Comparison of ENCODE assay signal across 21 mouse cellular contexts in genomic region chr7:89303765-89304164, GRCm38 (mm10).
DNase-seq lines count a peak whose midpoint lies in the region; ATAC-seq and TF ChIP-seq lines count a peak whose summit lies in the region.
"Had no signal": no experiment of that assay in that cellular context is flagged by ENCODE, and none has a peak within 500 bp of the region (broad histone marks: within the 10 kb centered on the region; RNA-seq: fewer than 3 reads in every experiment).

No protein-coding gene starts in this region.

- TF ChIP-seq EP300 in liver, postnatal 0 days (IDR thresholded peaks at IDR 0.05; ENCODE audit: low read depth) = no peak

- TF ChIP-seq POLR2A in liver, adult 2 months (IDR thresholded peaks at IDR 0.05; ENCODE audit: extremely low read depth, insufficient read depth, low read length) = no peak

- ATAC-seq in liver, embryonic 12.5 days = no peak
- peak; percentile 25; the same call in 1 of the 2 replicates for ATAC-seq in liver, postnatal 0 days
- ATAC-seq in liver, embryonic 11.5 days (replicated peaks; ENCODE audit: low FRiP score) = no peak
- ATAC-seq: activated CD4-positive, CD25-positive, alpha-beta regulatory T cell, adult 4 months; CD4-positive, CD25-positive, alpha-beta regulatory T cell, adult 4 months; Patski had no signal

- no peaks in the 10 kb centered on the region for H3K9me3 ChIP-seq in liver, embryonic 12.5 days (replicated peaks)
- H3K9me3 ChIP-seq in liver, postnatal 0 days (ENCODE audit: low read length) = no peaks in the 10 kb centered on the region
- no peaks in the 10 kb centered on the region for H3K9me3 ChIP-seq in liver, embryonic 11.5 days (ENCODE audit: control insufficient read depth, low read length)
- H3K9me3 ChIP-seq: G1E had no signal

- peak; percentile 83 for DNase-seq in liver, adult 2 months (ENCODE audit: extremely low read depth, low read depth, low spot score)
- DNase-seq in liver, postnatal 0 days = no peak
- no peak for DNase-seq in liver, embryonic 11.5 days (ENCODE audit: low spot score)
- peak; percentile 62 for DNase-seq in fat pad, adult 2 months (ENCODE audit: extremely low read depth, low read depth, low spot score)
- DNase-seq in adrenal gland, adult 2 months = no peak
- DNase-seq: adrenal gland, adult 8-10 months; adrenal gland, postnatal 10 days; adrenal gland, postnatal 14 days; adrenal gland, postnatal 25 days; adrenal gland, postnatal 36 days; B cell, adult 2 months; cerebellum, adult 11 months; cerebellum, adult 11-12 months; cerebellum, adult 18-20 months; cerebellum, adult 2 months had no signal

- no peak overlapping the region for H3K27ac ChIP-seq in liver, adult 2 months (replicated peaks; ENCODE audit: insufficient read depth, low read depth, low read length)
- H3K27ac ChIP-seq in liver, embryonic 12.5 days = no peak overlapping the region
- H3K27ac ChIP-seq in liver, postnatal 0 days (ENCODE audit: low read depth) = no peak overlapping the region
- no peak overlapping the region for H3K27ac ChIP-seq in liver, embryonic 11.5 days (ENCODE audit: low read depth, low read length)

- no peak overlapping the region for H3K9ac ChIP-seq in liver, adult 2 months (ENCODE audit: low read depth, low read length)
- no peak overlapping the region for H3K9ac ChIP-seq in liver, embryonic 12.5 days
- no peak overlapping the region for H3K9ac ChIP-seq in liver, postnatal 0 days (replicated peaks)
- H3K9ac ChIP-seq in liver, embryonic 11.5 days (ENCODE audit: low read depth, low read length) = no peak overlapping the region

- H3K36me3 ChIP-seq in liver, adult 2 months (ENCODE audit: control insufficient read depth, insufficient read depth, low read length) = peaks cover 8% of the 10 kb centered on the region
- H3K36me3 ChIP-seq in liver, embryonic 12.5 days = peaks cover 9% of the 10 kb centered on the region; the same call in 1 of the 2 replicates
- 0 out of 2 replicates have a peak, but pooled peaks cover 2% of the 10 kb centered on the region for H3K36me3 ChIP-seq in liver, postnatal 0 days (replicated peaks; ENCODE audit: insufficient read depth, low read length)
- H3K36me3 ChIP-seq in liver, embryonic 11.5 days (ENCODE audit: control insufficient read depth, insufficient read depth, low read length) = no peaks in the 10 kb centered on the region

- H3K4me1 ChIP-seq in liver, adult 2 months (ENCODE audit: control insufficient read depth, insufficient read depth, low read length) = peaks cover 2% of the 10 kb centered on the region
- H3K4me1 ChIP-seq in liver, embryonic 12.5 days = peaks cover 9% of the 10 kb centered on the region; the same call in 1 of the 2 replicates
- H3K4me1 ChIP-seq in liver, postnatal 0 days (ENCODE audit: insufficient read depth) = 0 out of 2 replicates have a peak, but pooled peaks cover 2% of the 10 kb centered on the region
- H3K4me1 ChIP-seq in liver, embryonic 11.5 days (replicated peaks; ENCODE audit: control insufficient read depth, insufficient read depth, low read length) = peaks cover 1% of the 10 kb centered on the region; the same call in 1 of the 2 replicates

- no peak for TF ChIP-seq CTCF in liver, adult 2 months (IDR thresholded peaks at IDR 0.05; ENCODE audit: low read depth, low read length)
- no peak for TF ChIP-seq CTCF in liver, postnatal 0 days (IDR thresholded peaks at IDR 0.05; ENCODE audit: low read depth)

- no peaks in the 10 kb centered on the region for H3K27me3 ChIP-seq in liver, adult 2 months (ENCODE audit: control insufficient read depth, insufficient read depth, low read length)
- no peaks in the 10 kb centered on the region for H3K27me3 ChIP-seq in liver, embryonic 12.5 days (replicated peaks)
- no peaks in the 10 kb centered on the region for H3K27me3 ChIP-seq in liver, postnatal 0 days (ENCODE audit: insufficient read depth, low read length)
- no peaks in the 10 kb centered on the region for H3K27me3 ChIP-seq in liver, embryonic 11.5 days (replicated peaks; ENCODE audit: control insufficient read depth, insufficient read depth, low read length)
- H3K27me3 ChIP-seq: CH12.LX, Patski had no signal

- H3K4me3 ChIP-seq in liver, adult 2 months (ENCODE audit: insufficient read depth, low read depth, low read length) = no peak overlapping the region
- no peak overlapping the region for H3K4me3 ChIP-seq in liver, embryonic 12.5 days
- H3K4me3 ChIP-seq in liver, postnatal 0 days (ENCODE audit: low read depth, low read length) = no peak overlapping the region
- no peak overlapping the region for H3K4me3 ChIP-seq in liver, embryonic 11.5 days (ENCODE audit: low read depth, low read length)

- WGBS in liver, adult 2 months = 33% methylated on average over 1 of the region's 1 CpGs
- 89% methylated on average over 1 of the region's 1 CpGs for WGBS in liver, embryonic 12.5 days (ENCODE audit: insufficient replicate concordance)
- WGBS in liver, postnatal 0 days (ENCODE audit: insufficient replicate concordance) = 84% methylated on average over 1 of the region's 1 CpGs
- 95% methylated on average over 1 of the region's 1 CpGs for WGBS in liver, embryonic 11.5 days

- H3K79me2 ChIP-seq in liver, adult 2 months (ENCODE audit: control insufficient read depth, insufficient read depth, low read length) = peaks cover 12% of the 10 kb centered on the region; the same call in 1 of the 2 replicates

- H3K4me2 ChIP-seq in liver, embryonic 12.5 days = no peak overlapping the region
- H3K4me2 ChIP-seq in liver, postnatal 0 days (ENCODE audit: low read depth, low read length) = no peak overlapping the region
- no peak overlapping the region for H3K4me2 ChIP-seq in liver, embryonic 11.5 days

Comparison
In these comparisons a context has a peak if more than half of its experiments do, and no peak if none do; other contexts are left out.
1. DNase-seq: peak in liver, adult 2 months (single experiment) and fat pad, adult 2 months (single experiment); none in liver, postnatal 0 days (single experiment), liver, embryonic 11.5 days (single experiment) and adrenal gland, adult 2 months (single experiment).